Mouse (Mus musculus) liver, embryonic 16.5 days (tissue): ENCODE results near the gene Gapdh. TPM values are rescaled to one million over a fixed set of nuclear protein-coding genes. Genes with fewer than 3 reads are reported as not detected.

ENCODE experiments used
- ATAC-seq: fragments of 200-750 bp; cut with Nextera tagmentation; 2 replicates; pipeline ENCODE4 v1.8.0; 2017; ENCODE audit warnings: low read depth, mild to moderate bottlenecking, moderate number of reproducible peaks, moderate library complexity
- H3K27ac ChIP-seq: fragments of 300-500 bp; sonication (generic); 2 replicates; pipeline ENCODE4 v1.5.1; 2014; ENCODE audit warnings: mild to moderate bottlenecking, low read length
- H3K27me3 ChIP-seq: fragments of 300-500 bp; sonication (generic); 2 replicates; pipeline ENCODE4 v1.6.1; 2014; ENCODE audit warnings: low read depth, low read length, mixed read lengths; ENCODE audit not compliant: control insufficient read depth, insufficient read depth
- H3K36me3 ChIP-seq: fragments of 300-500 bp; sonication (generic); 2 replicates; pipeline ENCODE4 v1.6.1; 2014; ENCODE audit warnings: mild to moderate bottlenecking; ENCODE audit not compliant: control insufficient read depth, insufficient read depth
- H3K4me1 ChIP-seq: fragments of 300-500 bp; sonication (generic); 2 replicates; pipeline ENCODE4 v1.6.1; 2014; ENCODE audit warnings: low read depth, low read length, mixed read lengths; ENCODE audit not compliant: control insufficient read depth
- H3K4me2 ChIP-seq: fragments of 300-500 bp; sonication (generic); 2 replicates; pipeline ENCODE4 v1.6.1; 2014; ENCODE audit warnings: low read depth, low read length, mixed read lengths
- H3K4me3 ChIP-seq: fragments of 300-500 bp; sonication (generic); 2 replicates; pipeline ENCODE4 v1.5.1; 2014; ENCODE audit warnings: low read depth, mild to moderate bottlenecking, low read length
- H3K9ac ChIP-seq: fragments of 300-500 bp; sonication (generic); 2 replicates; pipeline ENCODE4 v1.6.1; 2014; ENCODE audit warnings: low read depth, low read length
- H3K9me3 ChIP-seq: fragments of 300-500 bp; sonication (generic); replicated peaks from 2 replicates; pipeline ENCODE4 v1.6.1; 2016; ENCODE audit warnings: low read length; ENCODE audit not compliant: control insufficient read depth
- WGBS: fragments of 180-500 bp; shearing (Covaris S2); extraction: QIAGEN DNeasy Blood & Tissue Kit; methylation state at CpG from one replicate; pipeline ENCODE4 v1.1.7; 2014; ENCODE audit not compliant: insufficient replicate concordance; 5-methylcytosine and 5-hydroxymethylcytosine counted together
- polyA plus RNA-seq: library from polyadenylated mRNA; unstranded; fragments of >200 nt; fragmentation: Nextera tagmentation; extraction: Ambion mirVana; gene quantifications from 2 replicates; pipeline ENCODE4 v1.2.1, GENCODE M21; 2015

Gene Gapdh
- polyA plus RNA-seq, 1 experiment from 2014 or later = 1,202 TPM

DNA sequence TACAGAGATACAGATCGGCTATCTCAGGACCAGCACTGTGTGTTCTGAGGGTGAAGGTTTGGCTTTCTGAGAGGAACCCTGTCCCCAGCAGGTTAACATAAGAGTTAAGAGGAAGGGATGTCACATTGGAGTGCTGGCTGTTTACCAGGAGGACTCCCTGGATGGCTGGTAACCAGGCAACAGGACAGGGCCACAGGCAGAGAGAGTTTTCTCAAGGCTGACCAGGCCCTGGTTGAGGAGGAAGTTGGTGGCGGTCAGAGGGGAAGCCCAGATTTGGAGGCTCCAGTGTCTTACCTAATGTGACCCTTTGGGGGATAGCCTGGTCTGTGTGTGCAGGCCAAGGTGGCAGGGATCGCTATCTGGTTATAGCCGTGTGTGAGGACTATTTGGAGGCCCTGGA is 19.5 kb downstream of the Gapdh start:
- Histone ChIP-seq H3K27me3 (no peaks in the 10 kb centered on the region), H3K36me3 (peaks cover 3% of the 10 kb centered on the region), H3K9me3 (no peaks in the 10 kb centered on the region), H3K4me2 (peak overlapping the region; percentile 93; the same call in 1 of the 2 replicates), H3K27ac (no peak overlapping the region), H3K4me3 (peak overlapping the region; percentile 85), H3K4me1 (peaks cover 27% of the 10 kb centered on the region), H3K9ac (no peak overlapping the region; the same call in 1 of the 2 replicates)
- no peak for ATAC-seq
- WGBS = 43% methylated on average over 4 of the region's 4 CpGs

DNA sequence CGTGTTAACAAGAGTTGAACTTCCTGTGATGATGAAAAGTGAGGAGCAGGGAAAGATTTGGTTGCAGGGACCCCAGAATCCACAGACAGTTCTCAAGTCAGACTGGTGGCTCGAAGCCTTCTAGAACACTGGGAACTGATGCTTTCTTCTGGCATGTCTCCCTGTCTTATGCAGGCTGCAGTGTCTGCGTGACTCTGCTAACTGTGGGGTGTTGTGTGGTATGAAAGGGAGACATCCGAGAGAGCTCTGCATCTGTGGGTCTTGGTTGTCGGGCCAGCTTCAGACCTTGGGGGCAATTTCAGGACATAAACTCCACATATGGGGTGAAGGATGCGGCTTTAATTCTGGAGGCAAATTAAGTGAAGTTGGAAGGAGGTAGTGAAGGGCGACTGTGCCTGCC is 20.1 kb downstream of the Gapdh start:
- H3K4me2 ChIP-seq = peak overlapping the region; percentile 93
- H3K4me1 ChIP-seq = peaks cover 27% of the 10 kb centered on the region
- no peak for ATAC-seq
- H3K9me3 ChIP-seq = no peaks in the 10 kb centered on the region
- 53% methylated on average over 7 of the region's 7 CpGs for WGBS
- peak overlapping the region; percentile 85 for H3K4me3 ChIP-seq
- H3K27me3 ChIP-seq = no peaks in the 10 kb centered on the region
- no peak overlapping the region for H3K27ac ChIP-seq
- H3K9ac ChIP-seq = peak overlapping the region; percentile 88
- peaks cover 9% of the 10 kb centered on the region for H3K36me3 ChIP-seq

DNA sequence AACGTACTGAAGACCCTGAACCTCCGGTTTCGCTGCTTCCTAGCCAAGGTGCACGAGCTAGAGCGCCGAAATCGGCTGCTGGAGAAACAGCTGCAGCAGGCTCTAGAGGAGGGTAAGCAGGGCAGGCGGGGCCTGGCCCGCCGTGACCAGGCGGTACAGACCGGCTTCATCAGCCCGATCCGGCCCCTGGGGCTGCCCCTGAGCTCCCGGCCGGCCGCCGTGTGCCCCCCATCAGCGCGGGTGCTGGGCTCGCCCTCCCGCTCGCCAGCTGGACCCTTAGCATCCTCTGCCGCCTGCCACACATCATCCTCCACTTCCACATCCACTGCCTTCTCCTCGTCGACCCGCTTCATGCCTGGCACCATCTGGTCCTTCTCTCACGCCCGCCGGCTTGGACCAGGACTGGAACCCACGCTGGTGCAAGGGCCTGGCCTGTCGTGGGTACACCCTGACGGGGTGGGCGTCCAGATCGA is 20.8 kb downstream of the Gapdh start:
- Histone ChIP-seq H3K4me1 (peaks cover 27% of the 10 kb centered on the region), H3K9ac (peak overlapping the region; percentile 88), H3K4me2 (peak overlapping the region; percentile 93), H3K27ac (peak overlapping the region; percentile 82), H3K27me3 (no peaks in the 10 kb centered on the region), H3K9me3 (no peaks in the 10 kb centered on the region), H3K36me3 (peaks cover 15% of the 10 kb centered on the region), H3K4me3 (peak overlapping the region; percentile 85)
- ATAC-seq = peak; percentile 75
- 1% methylated on average over 35 of the region's 35 CpGs for WGBS

DNA sequence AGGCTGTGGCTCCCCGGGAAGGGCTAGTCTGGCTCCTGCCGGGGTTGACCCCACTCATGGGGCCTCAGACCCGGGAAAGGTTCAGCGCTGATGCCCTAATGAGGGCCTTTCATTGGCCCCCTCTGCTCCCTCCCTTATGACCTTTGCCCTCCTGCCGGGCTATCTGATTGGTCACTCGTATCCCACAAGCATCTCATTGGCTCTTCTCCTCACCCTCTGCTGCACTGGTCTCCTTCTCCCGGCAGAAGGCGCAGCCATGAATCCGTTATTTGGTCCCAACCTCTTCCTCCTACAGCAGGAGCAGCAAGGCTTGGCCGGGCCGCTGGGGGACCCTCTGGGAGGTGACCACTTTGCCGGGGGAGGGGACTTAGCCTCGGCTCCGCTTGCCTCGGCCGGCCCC is 21.3 kb downstream of the Gapdh start, which contains the start of gene Iffo1:
Gene Iffo1 (plus strand): TSS at position 241 of the 400 bp plus-strand sequence.
- ATAC-seq = peak; percentile 96
- no peaks in the 10 kb centered on the region for H3K27me3 ChIP-seq
- H3K9me3 ChIP-seq = no peaks in the 10 kb centered on the region
- H3K4me3 ChIP-seq = peak within 1 kb of the TSS; percentile 85
- 0% methylated on average over 16 of the region's 16 CpGs for WGBS
- H3K4me2 ChIP-seq = peak within 1 kb of the TSS; percentile 93
- H3K4me1 ChIP-seq = peaks cover 27% of the 10 kb centered on the region
- H3K27ac ChIP-seq = peak within 1 kb of the TSS; percentile 82
- H3K9ac ChIP-seq = peak within 1 kb of the TSS; percentile 88
- peaks cover 20% of the 10 kb centered on the region for H3K36me3 ChIP-seq

DNA sequence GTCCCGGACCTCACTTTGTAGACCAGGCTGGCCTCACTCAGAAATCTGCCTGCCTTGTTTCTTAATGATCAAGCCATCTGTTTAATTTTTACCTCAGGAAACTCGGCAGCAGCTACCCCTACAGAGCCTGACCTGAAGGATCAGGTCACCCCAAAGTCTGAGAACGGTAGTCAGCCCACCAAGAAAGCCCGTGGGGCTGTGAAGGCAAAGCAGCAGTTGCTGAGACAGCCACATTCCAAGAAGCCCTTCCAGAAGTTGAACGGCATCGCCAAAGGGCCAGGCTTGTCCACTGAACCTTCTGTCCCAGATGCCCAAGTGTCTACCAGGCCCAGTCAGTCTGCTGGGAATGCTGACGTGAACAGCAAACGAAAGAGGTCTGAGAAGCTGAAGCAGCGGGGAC is 22.4 kb downstream of the Gapdh start:
- H3K4me3 ChIP-seq = no peak overlapping the region
- H3K27ac ChIP-seq = no peak overlapping the region; the same call in 1 of the 2 replicates
- WGBS = 82% methylated on average over 9 of the region's 9 CpGs
- ATAC-seq = no peak
- H3K9me3 ChIP-seq = no peaks in the 10 kb centered on the region
- no peak overlapping the region for H3K9ac ChIP-seq
- peaks cover 30% of the 10 kb centered on the region for H3K36me3 ChIP-seq
- H3K4me1 ChIP-seq = peaks cover 27% of the 10 kb centered on the region
- no peaks in the 10 kb centered on the region for H3K27me3 ChIP-seq
- H3K4me2 ChIP-seq = no peak overlapping the region

DNA sequence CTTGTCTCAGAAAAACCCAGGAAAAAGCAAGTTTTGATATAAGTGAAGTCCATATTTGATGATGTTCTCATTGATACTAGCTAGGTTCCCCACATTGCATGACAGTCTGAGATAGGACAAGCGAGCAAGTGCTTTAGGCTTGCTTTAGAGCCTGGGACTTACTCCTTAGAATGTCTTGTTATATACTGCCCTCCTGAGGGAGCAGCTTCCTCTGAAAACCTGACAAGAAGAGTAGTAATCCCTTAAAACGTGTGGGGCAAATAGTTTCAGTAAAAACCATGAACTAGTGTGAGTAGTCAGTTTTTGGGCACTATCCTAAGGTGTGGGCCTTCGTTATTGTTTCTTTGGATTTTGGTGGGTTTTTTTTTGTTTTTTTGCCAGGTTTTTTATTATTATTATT is 23.1 kb downstream of the Gapdh start:
- no peak overlapping the region for H3K4me3 ChIP-seq
- H3K4me2 ChIP-seq = no peak overlapping the region
- no peak overlapping the region for H3K9ac ChIP-seq
- peaks cover 35% of the 10 kb centered on the region for H3K36me3 ChIP-seq
- no peaks in the 10 kb centered on the region for H3K9me3 ChIP-seq
- no peak for ATAC-seq
- WGBS = 59% methylated on average over 3 of the region's 3 CpGs
- no peak overlapping the region for H3K27ac ChIP-seq
- H3K4me1 ChIP-seq = peaks cover 27% of the 10 kb centered on the region
- H3K27me3 ChIP-seq = no peaks in the 10 kb centered on the region

DNA sequence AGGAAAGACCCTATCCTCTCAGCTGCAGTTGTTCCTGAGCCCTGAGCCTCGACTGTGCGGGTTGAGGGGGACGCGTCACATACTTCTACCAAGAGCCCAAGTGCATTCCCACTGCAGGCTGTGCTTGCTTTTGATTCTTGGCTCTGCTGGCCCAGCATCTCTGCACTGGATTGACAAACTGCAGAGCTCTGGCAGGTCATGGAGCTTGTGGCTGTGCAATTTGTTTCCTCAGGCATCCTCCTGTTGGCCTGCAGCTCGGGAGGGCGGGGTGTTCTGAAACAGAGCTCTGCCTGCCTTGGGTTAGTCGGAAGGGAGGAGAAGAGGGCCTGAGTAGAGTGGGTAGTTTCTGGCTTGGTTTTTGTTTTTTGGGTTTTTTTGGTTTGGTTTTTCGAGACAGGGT is 23.8 kb downstream of the Gapdh start:
- H3K4me3 ChIP-seq = no peak overlapping the region
- peaks cover 26% of the 10 kb centered on the region for H3K4me1 ChIP-seq
- peaks cover 38% of the 10 kb centered on the region for H3K36me3 ChIP-seq
- WGBS = 85% methylated on average over 8 of the region's 8 CpGs
- H3K4me2 ChIP-seq = no peak overlapping the region
- H3K27ac ChIP-seq = no peak overlapping the region
- ATAC-seq = no peak
- no peaks in the 10 kb centered on the region for H3K27me3 ChIP-seq
- no peak overlapping the region for H3K9ac ChIP-seq
- H3K9me3 ChIP-seq = no peaks in the 10 kb centered on the region

DNA sequence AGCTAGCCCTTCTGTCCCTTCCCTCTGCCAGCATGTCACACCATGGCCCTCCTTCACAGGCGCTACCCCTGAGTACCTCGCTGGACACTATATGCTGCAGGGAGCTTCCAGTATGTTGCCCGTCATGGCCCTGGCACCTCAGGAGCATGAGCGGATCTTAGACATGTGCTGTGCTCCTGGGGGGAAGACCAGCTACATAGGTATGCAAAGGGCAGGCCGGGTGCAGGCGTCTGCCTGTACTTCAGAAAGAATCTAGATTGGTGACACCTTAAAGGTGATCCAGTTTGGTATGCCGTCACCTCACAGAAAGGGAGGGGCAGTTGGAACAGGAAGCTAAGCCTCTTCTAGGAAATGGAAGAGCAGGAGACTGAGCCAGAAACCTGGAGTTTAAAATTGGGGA is 26.5 kb downstream of the Gapdh start:
- Histone ChIP-seq H3K4me1 (peaks cover 4% of the 10 kb centered on the region), H3K9me3 (no peaks in the 10 kb centered on the region), H3K9ac (no peak overlapping the region), H3K36me3 (peaks cover 61% of the 10 kb centered on the region), H3K27me3 (no peaks in the 10 kb centered on the region), H3K4me3 (no peak overlapping the region), H3K4me2 (no peak overlapping the region), H3K27ac (no peak overlapping the region)
- WGBS = 85% methylated on average over 7 of the region's 7 CpGs
- no peak for ATAC-seq

DNA sequence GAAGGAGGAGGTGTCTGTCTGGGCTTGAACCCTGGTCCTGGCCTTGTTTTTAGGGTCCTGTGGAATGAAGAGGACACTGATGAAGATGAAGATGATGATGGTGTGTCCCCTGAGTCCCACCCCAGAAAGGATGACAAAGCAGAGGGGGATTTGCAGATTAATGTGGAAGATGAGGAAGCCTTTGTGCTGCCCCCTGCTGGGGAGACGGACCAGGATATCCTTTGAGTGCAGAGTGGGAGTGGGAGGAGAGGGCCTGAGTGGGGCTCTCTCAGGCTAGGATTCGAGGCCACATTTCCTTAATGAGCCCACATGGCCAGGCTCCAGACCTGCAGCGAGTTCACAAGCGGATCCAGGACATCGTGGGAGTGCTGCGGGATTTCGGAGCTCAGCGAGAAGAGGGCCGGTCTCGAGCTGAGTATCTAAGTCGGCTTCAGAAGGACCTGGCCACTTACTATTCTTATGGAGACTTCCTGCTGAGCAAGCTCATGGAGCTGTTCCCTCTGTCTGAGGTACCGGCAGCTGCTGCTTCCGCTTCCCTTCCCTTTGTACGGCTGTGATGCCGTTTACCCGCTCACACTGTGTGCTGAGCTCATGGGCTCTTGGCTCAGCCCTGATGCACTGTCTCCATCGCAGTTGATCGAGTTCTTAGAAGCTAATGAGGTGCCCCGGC is 29.1 kb downstream of the Gapdh start:
- Histone ChIP-seq H3K27ac (no peak overlapping the region), H3K4me2 (no peak overlapping the region), H3K9ac (no peak overlapping the region), H3K36me3 (peaks cover 74% of the 10 kb centered on the region), H3K4me3 (no peak overlapping the region), H3K9me3 (no peaks in the 10 kb centered on the region), H3K27me3 (no peaks in the 10 kb centered on the region), H3K4me1 (peaks cover 11% of the 10 kb centered on the region)
- ATAC-seq = no peak
- 81% methylated on average over 19 of the region's 19 CpGs for WGBS
